Mouse (Mus musculus): ENCODE data around the gene Ano9.

Gene Ano9

GRCm38 (mm10) chr7:141063353-141063752 lies 54.3 kb downstream of the Ano9 start:
- WGBS, result 57% methylated on average over 3 of the region's 3 CpGs

GRCm38 (mm10) chr7:141062525-141062924 lies 55.1 kb downstream of the Ano9 start:
- WGBS, result 38% methylated on average over 7 of the region's 7 CpGs

- 2% methylated on average over 37 of the region's 37 CpGs for WGBS
Observed at GRCm38 (mm10) chr7:141061269-141061692, 56.3 kb downstream of the Ano9 start.

GRCm38 (mm10) chr7:141060426-141061242 lies 57.0 kb downstream of the Ano9 start, which contains the start of gene B4galnt4:
B4galnt4 (plus strand) TSS chr7:141061104.
- 1% methylated on average over 72 of the region's 72 CpGs for WGBS

DNA sequence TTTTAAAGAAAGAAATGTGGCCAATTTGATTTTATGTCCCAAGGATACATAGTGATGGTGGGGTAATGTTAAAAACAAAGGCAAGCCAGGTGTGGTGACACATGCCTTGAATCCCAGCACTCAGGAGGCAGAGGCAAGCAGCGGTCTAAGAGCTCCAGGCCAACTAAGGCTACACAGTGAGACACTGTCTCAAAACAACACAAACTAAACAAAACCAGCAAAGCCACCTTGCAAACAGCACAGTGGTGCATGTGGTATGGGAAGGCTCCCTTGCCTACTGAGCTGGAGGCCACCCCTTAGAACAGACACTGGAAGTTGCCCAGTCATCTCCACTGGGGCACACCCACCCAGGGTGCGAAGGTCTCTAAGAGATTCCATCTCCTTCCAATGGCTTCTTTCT lies 57.7 kb downstream of the Ano9 start:
- 43% methylated on average over 2 of the region's 2 CpGs for WGBS

DNA sequence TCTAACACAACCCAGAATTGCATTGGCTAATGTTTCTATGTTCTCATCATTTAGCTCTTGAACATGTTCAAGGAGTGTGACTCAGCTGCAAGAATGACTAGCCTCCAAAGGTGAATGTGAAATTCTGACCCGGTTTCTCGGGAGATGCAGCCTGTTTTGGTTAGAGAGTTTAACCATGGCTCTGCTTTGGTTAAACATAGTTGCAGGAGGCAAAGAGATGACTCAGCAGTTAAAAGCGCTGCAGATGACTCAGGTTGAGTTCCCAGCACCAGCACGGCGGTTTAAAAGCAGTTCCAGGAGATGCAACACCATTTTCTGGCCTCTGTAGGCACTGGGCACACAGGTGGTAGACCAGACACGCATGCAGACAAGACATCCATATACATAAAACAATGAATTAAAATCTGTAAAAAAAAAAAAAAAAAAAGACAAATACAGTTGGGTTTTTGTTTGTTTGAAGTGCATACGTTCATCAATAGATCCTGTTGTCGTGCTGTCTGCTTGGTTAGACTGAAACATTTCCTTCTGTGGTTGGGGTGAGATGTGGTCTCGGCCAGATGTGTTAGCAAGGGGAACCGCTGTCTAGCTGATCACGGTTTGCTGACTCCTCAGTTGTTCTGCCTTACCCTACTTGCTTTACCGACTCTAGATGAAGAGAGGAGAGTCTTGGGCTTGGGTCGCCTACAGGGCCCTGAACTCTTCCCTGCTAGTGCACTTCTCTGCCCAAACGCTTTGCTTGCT lies 58.8 kb downstream of the Ano9 start:
- 84% methylated on average over 14 of the region's 14 CpGs for WGBS

DNA sequence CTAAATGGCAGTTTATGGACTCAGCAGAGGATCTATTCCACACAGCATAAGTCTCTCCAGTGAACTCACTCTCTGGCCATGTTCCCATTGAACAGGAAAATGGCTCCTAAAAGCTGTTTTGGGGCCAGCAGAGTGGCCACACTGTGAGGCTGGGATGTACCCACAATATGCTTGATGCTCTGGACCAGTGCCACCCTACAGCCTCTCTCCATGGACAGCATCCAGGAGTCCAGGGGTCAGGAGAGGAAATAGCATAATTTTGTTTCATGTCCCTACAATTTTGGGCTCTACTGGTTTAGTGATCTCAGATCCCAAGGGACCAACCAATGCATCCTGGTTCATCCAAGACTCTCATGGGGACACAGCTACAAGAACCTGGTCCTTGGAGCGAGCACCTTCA lies 60.1 kb downstream of the Ano9 start:
- WGBS, result 95% methylated on average over 1 of the region's 1 CpGs

GRCm38 (mm10) chr7:141056976-141057375 lies 60.6 kb downstream of the Ano9 start:
- 93% methylated on average over 6 of the region's 6 CpGs for WGBS

GRCm38 (mm10) chr7:141055785-141056184 lies 61.8 kb downstream of the Ano9 start:
- 83% methylated on average over 4 of the region's 4 CpGs for WGBS

- 83% methylated on average over 2 of the region's 2 CpGs for WGBS
Observed at GRCm38 (mm10) chr7:141052421-141052820, 65.2 kb downstream of the Ano9 start.

DNA sequence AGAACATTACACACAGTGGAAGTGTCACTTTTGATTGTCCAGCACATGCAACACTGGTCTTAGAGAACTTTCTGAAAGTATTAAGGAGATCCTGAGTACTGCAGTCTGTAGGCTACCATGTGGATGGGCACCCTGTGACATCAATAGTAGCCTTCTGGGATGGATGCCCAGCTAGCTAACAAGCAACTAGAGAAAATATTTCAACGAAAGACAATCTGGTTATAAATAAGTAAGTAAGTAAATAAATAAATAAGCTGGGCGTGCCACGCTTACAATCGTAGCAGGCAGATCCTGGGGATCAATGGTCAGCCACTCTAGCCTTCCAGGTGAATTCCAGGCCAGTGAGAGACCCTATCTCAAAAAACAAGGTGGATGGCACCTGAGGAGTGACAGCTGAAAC lies 65.6 kb downstream of the Ano9 start:
- WGBS, result 90% methylated on average over 4 of the region's 4 CpGs

All from cerebral cortex, adult 2 months (tissue).